Mouse (Mus musculus) testis, adult 2 months (tissue): ENCODE results near the gene Lrmda.

Experiments used
- CTCF ChIP-seq: fragments of 200-500 bp; IDR thresholded peaks from 2 replicates; pipeline ENCODE4 v1.5.1; 2012; ENCODE audit warnings: low read depth, mild to moderate bottlenecking, inconsistent platforms, low read length, moderate library complexity; ENCODE audit not compliant: control insufficient read depth, insufficient read depth, insufficient replicate concordance
- POLR2A ChIP-seq: fragments of 200-500 bp; IDR thresholded peaks from 2 replicates; pipeline ENCODE4 v1.6.1; 2012; ENCODE audit warnings: low read depth, mild to moderate bottlenecking, inconsistent platforms, low read length, moderate library complexity; ENCODE audit not compliant: control insufficient read depth

DNA sequence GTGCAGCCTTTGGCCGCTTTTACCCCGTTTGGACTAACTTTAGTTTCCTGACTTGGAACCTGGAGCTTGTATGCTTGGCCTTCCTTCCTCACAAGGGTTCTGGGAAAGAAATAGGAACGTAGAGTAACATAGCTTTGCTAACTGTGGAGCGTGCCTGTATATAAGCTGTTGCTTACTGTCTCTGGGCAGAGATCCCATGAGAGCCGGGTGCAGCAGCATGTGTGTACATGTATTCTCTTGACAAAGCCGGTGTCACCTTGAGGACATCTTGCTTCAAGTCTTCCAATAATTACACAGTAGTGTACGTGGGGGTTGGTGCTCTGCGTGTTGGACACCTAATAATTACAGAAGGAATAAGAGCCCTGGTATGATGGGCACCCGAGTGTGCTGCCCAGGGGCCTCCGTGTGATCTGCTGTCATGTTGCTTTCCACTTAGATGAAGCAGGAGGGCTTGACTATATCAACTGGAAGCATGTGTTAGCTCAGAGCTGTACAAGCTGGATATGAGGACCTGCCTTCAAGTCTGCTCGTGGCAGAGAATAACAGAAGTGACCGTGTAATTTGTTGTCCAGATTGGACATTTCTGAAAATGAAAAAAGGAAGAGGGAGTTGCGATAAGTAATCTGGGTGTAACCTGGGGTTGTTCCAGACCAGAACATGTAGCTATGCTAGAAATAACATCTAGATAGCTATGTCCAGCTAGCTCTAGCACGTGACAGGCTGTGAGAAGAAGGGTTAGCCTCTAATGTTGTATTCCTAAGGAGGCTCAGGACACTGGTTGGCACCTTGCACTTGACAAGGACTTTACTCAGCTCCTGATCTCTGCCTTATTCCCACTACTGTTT, 82.7 kb downstream of the Lrmda start:
- TF ChIP-seq POLR2A (no peak), CTCF (no peak)
